Mouse (Mus musculus) stomach, embryonic 14.5 days (tissue): ENCODE measurements at regions not wholly inside any gene's neighbourhood (a gene's known extent, or its start where the extent isn't known, plus 50 kb on each side); places are given as distances from the start of the nearest gene placed in this dataset.

Experiments
- ATAC-seq: fragments of 200-750 bp; cut with Nextera tagmentation; 2 replicates; pipeline ENCODE4 v1.8.0; 2017; ENCODE audit warnings: low read depth, moderate TSS enrichment; ENCODE audit not compliant: insufficient number of reproducible peaks, insufficient read depth, low FRiP score
- H3K27ac ChIP-seq: fragments of 300-500 bp; sonication (generic); 2 replicates; pipeline ENCODE4 v1.5.1; 2014; ENCODE audit warnings: mild to moderate bottlenecking, low read length, moderate library complexity, mixed read lengths
- H3K27me3 ChIP-seq: fragments of 300-500 bp; sonication (generic); 2 replicates; pipeline ENCODE4 v1.6.1; 2014; ENCODE audit warnings: low read length, control low read depth, mixed read lengths; ENCODE audit not compliant: control insufficient read depth, insufficient read depth
- H3K36me3 ChIP-seq: fragments of 300-500 bp; sonication (generic); 2 replicates; pipeline ENCODE4 v1.6.1; 2014; ENCODE audit warnings: mild to moderate bottlenecking, control low read depth, low read length, moderate library complexity, mixed read lengths; ENCODE audit not compliant: control insufficient read depth, insufficient read depth
- H3K4me1 ChIP-seq: fragments of 300-500 bp; sonication (generic); 2 replicates; pipeline ENCODE4 v1.6.1; 2014; ENCODE audit warnings: low read length, control low read depth, mixed read lengths; ENCODE audit not compliant: control insufficient read depth, insufficient read depth
- H3K4me2 ChIP-seq: fragments of 300-500 bp; sonication (generic); replicated peaks from 2 replicates; pipeline ENCODE4 v1.6.1; 2014; ENCODE audit warnings: low read depth, low read length, control low read depth
- H3K4me3 ChIP-seq: fragments of 300-500 bp; sonication (generic); 2 replicates; pipeline ENCODE4 v1.5.1; 2014; ENCODE audit warnings: low read depth, low read length, control low read depth
- H3K9ac ChIP-seq: fragments of 300-500 bp; sonication (generic); replicated peaks from 2 replicates; pipeline ENCODE4 v1.6.1; 2014; ENCODE audit warnings: low read depth, mild to moderate bottlenecking, control low read depth, low read length, moderate library complexity, mixed read lengths
- H3K9me3 ChIP-seq: fragments of 300-500 bp; sonication (generic); 2 replicates; pipeline ENCODE4 v1.6.1; 2016; ENCODE audit warnings: low read depth, low read length, control low read depth; ENCODE audit not compliant: control insufficient read depth
- WGBS: fragments of 180-500 bp; shearing (Covaris S2); extraction: QIAGEN DNeasy Blood & Tissue Kit; methylation state at CpG from one replicate; pipeline ENCODE4 v1.1.7; 2014; 5-methylcytosine and 5-hydroxymethylcytosine counted together

DNA sequence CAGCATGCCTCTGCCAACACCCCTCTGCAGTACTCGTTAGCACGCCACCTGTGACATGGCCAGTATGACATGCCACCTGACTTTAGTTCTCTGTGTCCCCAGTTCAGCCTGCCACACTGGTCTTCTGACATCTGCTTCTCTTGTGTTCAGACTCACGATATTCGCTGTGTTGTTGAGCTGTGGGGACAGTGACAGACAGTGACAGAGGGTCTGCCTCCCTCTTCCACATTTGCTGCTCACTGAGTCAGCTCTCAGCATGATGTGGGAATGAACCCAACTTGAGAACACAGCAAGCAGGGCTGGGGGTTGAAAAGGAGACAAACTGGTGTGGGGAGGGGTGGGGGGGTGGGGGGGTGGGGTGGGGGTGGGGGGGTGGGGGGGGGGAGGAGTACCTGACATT is 91.0 kb downstream of the Fam43a start:
- Histone ChIP-seq H3K4me2 (no peak overlapping the region), H3K9me3 (no peaks in the 10 kb centered on the region), H3K27me3 (no peaks in the 10 kb centered on the region), H3K36me3 (no peaks in the 10 kb centered on the region), H3K4me1 (0 out of 2 replicates have a peak, but pooled peaks cover 3% of the 10 kb centered on the region), H3K4me3 (no peak overlapping the region), H3K9ac (no peak overlapping the region), H3K27ac (no peak overlapping the region)
- ATAC-seq, result no peak
- WGBS, result 65% methylated on average over 4 of the region's 4 CpGs

DNA sequence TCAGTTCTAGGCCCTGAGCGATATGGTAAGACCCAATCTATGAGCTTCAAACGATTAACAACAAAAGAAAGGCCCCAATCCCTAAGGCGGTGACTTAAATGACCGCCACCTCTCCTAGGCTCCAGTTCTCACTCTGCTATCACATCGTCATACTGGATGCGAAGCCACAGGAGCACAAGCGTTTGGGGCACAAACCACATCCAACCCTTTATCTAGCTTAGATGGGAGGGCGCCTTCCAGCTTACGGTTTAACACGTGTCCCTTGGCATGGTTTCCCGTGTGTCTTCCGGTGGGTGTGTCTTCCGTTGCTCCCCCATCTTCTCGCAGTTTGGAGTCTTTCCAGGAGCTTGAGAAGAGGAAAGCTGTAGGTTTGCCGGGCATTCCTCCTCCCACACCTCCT is 92.4 kb downstream of the Fam43a start:
- H3K27ac ChIP-seq, result no peak overlapping the region
- H3K9me3 ChIP-seq, result no peaks in the 10 kb centered on the region
- no peaks in the 10 kb centered on the region for H3K36me3 ChIP-seq
- H3K4me3 ChIP-seq, result no peak overlapping the region
- no peak overlapping the region for H3K4me2 ChIP-seq
- no peak for ATAC-seq
- 0 out of 2 replicates have a peak, but pooled peaks cover 3% of the 10 kb centered on the region for H3K4me1 ChIP-seq
- H3K9ac ChIP-seq, result no peak overlapping the region
- H3K27me3 ChIP-seq, result no peaks in the 10 kb centered on the region
- WGBS, result 87% methylated on average over 15 of the region's 15 CpGs

- ATAC-seq, result no peak
- Histone ChIP-seq H3K4me2 (no peak overlapping the region), H3K9me3 (no peaks in the 10 kb centered on the region), H3K27ac (no peak overlapping the region), H3K27me3 (no peaks in the 10 kb centered on the region), H3K36me3 (no peaks in the 10 kb centered on the region), H3K4me1 (0 out of 2 replicates have a peak, but pooled peaks cover 3% of the 10 kb centered on the region), H3K4me3 (no peak overlapping the region), H3K9ac (no peak overlapping the region)
- WGBS, result 52% methylated on average over 5 of the region's 5 CpGs
Observed at GRCm38 (mm10) chr16:30692541-30693141, 93.1 kb downstream of the Fam43a start.

- Histone ChIP-seq H3K4me1 (0 out of 2 replicates have a peak, but pooled peaks cover 3% of the 10 kb centered on the region), H3K9ac (no peak overlapping the region), H3K36me3 (no peaks in the 10 kb centered on the region), H3K9me3 (no peaks in the 10 kb centered on the region), H3K4me2 (no peak overlapping the region), H3K27ac (no peak overlapping the region), H3K4me3 (no peak overlapping the region), H3K27me3 (no peaks in the 10 kb centered on the region)
- no peak for ATAC-seq
- WGBS, result 80% methylated on average over 3 of the region's 3 CpGs
Observed at GRCm38 (mm10) chr16:30693206-30693605, 93.7 kb downstream of the Fam43a start.

DNA sequence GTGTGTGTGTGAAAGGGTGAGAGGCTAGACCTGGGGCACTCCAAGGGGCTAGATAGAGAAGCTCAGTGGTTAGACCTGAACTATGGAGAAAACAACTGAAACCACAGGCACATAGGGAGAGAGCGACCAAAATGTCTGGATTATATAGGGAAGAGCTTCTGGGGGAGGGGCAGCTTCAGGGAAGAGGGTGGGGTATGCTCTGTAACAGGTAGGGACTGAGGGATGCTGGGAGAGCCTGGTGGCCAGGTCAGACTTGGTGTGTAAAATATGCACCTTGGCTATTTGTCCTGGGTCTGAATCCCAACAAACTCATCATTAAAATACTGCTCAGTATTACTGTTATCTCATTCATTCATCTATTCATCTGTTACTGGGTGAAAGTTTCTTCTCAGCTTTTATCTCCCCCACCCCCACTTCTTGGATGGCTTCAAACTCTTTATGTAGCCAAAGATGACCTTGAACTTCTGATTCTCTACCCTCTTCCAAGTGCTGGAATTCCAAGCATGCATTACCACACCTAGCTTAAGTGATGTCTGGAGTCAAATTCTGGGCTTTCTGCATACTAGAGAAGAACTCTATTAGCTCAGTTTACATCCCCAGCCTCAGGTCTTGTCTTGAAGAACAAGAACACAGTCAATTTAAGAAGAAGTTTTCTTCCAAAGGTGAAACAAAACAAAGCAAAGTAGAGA is 94.5 kb downstream of the Fam43a start:
- Histone ChIP-seq H3K9me3 (no peaks in the 10 kb centered on the region), H3K36me3 (no peaks in the 10 kb centered on the region), H3K27me3 (no peaks in the 10 kb centered on the region), H3K4me2 (no peak overlapping the region), H3K4me1 (0 out of 2 replicates have a peak, but pooled peaks cover 3% of the 10 kb centered on the region), H3K27ac (no peak overlapping the region), H3K9ac (no peak overlapping the region), H3K4me3 (no peak overlapping the region)
- ATAC-seq, result no peak
- 89% methylated on average over 1 of the region's 1 CpGs for WGBS

DNA sequence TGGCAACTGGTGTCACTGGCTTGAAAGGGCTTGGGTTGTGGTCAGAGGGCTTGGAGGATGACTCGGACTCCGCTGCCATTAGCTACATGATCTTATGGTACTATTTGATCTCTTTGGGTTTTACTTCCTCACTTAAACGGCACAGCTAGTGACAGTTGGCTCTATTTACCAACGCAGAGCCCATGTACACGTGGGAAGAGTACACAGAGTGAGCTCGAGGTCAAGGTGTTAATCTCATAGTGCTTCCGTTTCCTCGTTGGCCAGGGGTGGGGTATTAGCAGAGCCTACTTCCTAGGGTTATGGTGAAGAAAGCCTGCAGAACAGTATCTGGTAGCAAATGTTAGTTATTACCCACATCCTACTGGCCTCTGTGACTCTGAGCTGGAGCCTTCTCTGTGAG is 96.2 kb downstream of the Fam43a start:
- Histone ChIP-seq H3K4me2 (no peak overlapping the region), H3K4me1 (0 out of 2 replicates have a peak, but pooled peaks cover 3% of the 10 kb centered on the region), H3K27ac (no peak overlapping the region), H3K4me3 (no peak overlapping the region), H3K36me3 (no peaks in the 10 kb centered on the region), H3K9ac (no peak overlapping the region), H3K27me3 (no peaks in the 10 kb centered on the region), H3K9me3 (no peaks in the 10 kb centered on the region)
- no peak for ATAC-seq
- 59% methylated on average over 8 of the region's 8 CpGs for WGBS

- H3K36me3 ChIP-seq, result no peaks in the 10 kb centered on the region
- H3K27ac ChIP-seq, result no peak overlapping the region
- no peak overlapping the region for H3K4me3 ChIP-seq
- H3K27me3 ChIP-seq, result no peaks in the 10 kb centered on the region
- no peak overlapping the region for H3K4me2 ChIP-seq
- 0 out of 2 replicates have a peak, but pooled peaks cover 3% of the 10 kb centered on the region for H3K4me1 ChIP-seq
- no peak overlapping the region for H3K9ac ChIP-seq
- WGBS, result 61% methylated on average over 4 of the region's 4 CpGs
- ATAC-seq, result no peak
- H3K9me3 ChIP-seq, result no peaks in the 10 kb centered on the region
Observed at GRCm38 (mm10) chr16:30697209-30697608, 97.7 kb downstream of the Fam43a start.

- Histone ChIP-seq H3K4me2 (no peak overlapping the region), H3K9me3 (no peaks in the 10 kb centered on the region), H3K9ac (no peak overlapping the region), H3K36me3 (no peaks in the 10 kb centered on the region), H3K4me3 (no peak overlapping the region), H3K4me1 (0 out of 2 replicates have a peak, but pooled peaks cover 3% of the 10 kb centered on the region), H3K27me3 (no peaks in the 10 kb centered on the region), H3K27ac (no peak overlapping the region)
- WGBS, result 45% methylated on average over 2 of the region's 2 CpGs
- no peak for ATAC-seq
Observed at GRCm38 (mm10) chr16:30697806-30698205, 98.3 kb downstream of the Fam43a start.
